Mouse (Mus musculus) G1E (cell line): ENCODE data around the gene Lrrc61.

ENCODE experiments used
- CTCF ChIP-seq: IDR thresholded peaks from 2 replicates; pipeline ENCODE4 v1.5.1; 2012; ENCODE audit warnings: low read depth, low read length, inconsistent platforms, mixed read lengths
- GATA1 ChIP-seq: IDR thresholded peaks from 2 replicates; pipeline ENCODE4 v1.6.1; 2012; ENCODE audit warnings: borderline replicate concordance, low read length, inconsistent platforms, mixed read lengths
- GATA2 ChIP-seq: IDR thresholded peaks from 2 replicates; pipeline ENCODE4 v1.6.1; 2012; ENCODE audit warnings: low read depth, low read length, inconsistent platforms, borderline replicate concordance
- TAL1 ChIP-seq: conservative IDR thresholded peaks from 2 replicates; pipeline ENCODE4 v1.6.1; 2012; ENCODE audit warnings: low read depth, low read length, inconsistent platforms, mixed read lengths

- TF ChIP-seq GATA1 (no peak), CTCF (no peak), TAL1 (no peak), GATA2 (no peak)
These were observed 44.2 kb upstream of the Lrrc61 start for GRCm38 (mm10) chr6:48510426-48510825.
